Mouse (Mus musculus): Measurements from ENCODE around the gene Tmem178. TPM values are rescaled to one million over a fixed set of nuclear protein-coding genes. Genes with fewer than 3 reads are reported as not detected.

Gene Tmem178
- total and polyA plus RNA-seq, 2 experiments from 2014 or later, result 20.1 to 26.5 TPM

DNA sequence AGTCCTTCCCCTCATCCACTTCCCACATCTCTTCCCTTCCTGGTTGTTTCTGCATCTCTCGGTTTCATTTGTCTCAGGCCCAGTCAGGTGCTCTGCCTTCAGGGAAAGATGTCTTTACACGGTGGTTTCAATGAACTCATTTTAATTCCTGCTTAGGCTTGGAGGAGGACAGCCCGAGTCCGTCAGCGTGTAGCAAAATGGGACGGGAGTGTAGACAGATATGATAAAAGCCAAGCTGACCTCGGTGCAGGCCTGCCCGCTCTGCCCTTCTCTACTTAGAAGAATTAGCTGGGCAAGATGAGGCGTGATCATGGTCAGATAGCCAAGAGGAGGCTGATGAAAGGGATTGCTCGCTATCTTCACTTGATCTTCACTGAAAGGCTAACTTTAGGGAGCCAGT, 26.3 kb downstream of the Tmem178 start:
- H3K36me3 ChIP-seq (ENCODE audit: insufficient read depth, low read length), result no peaks in the 10 kb centered on the region
- H3K9me3 ChIP-seq (ENCODE audit: low read length), result no peaks in the 10 kb centered on the region
- WGBS, result 51% methylated on average over 10 of the region's 10 CpGs
- no peak overlapping the region for H3K27ac ChIP-seq (ENCODE audit: low read depth, low read length)
- H3K4me2 ChIP-seq (ENCODE audit: low read depth, low read length, poor library complexity, severe bottlenecking), result no peak overlapping the region
- TF ChIP-seq CTCF (IDR thresholded peaks at IDR 0.05), result no peak
- H3K4me3 ChIP-seq (ENCODE audit: low read depth, low read length), result no peak overlapping the region
- no peaks in the 10 kb centered on the region for H3K27me3 ChIP-seq (ENCODE audit: insufficient read depth, low read length)
- H3K9ac ChIP-seq (replicated peaks; ENCODE audit: low read length, poor library complexity, severe bottlenecking), result no peak overlapping the region
- peaks cover 2% of the 10 kb centered on the region; the same call in 1 of the 2 replicates for H3K4me1 ChIP-seq (ENCODE audit: insufficient read depth, low read length)
- no peak for DNase-seq (ENCODE audit: low spot score)
- ATAC-seq (ENCODE audit: low FRiP score), result no peak

DNA sequence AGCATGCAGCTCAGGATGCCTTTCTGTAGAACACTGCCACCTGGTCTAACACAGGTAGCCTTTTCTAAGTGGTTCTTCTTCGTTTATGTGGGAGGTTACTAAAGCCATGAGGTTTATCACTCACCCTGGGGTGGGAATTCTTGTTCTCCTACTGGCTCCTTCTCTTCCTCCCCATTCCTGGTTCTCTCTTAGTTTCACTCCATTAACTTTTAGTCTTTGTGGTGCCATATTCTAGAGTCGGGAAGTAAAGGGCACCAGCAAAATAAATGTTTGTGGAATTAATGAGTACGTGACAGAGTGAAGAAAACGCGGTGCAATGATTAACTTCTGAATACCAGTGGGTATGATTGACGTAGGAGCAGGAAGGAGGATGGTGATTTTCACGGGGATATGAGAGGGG, 28.5 kb downstream of the Tmem178 start:
- 90% methylated on average over 7 of the region's 7 CpGs for WGBS
- peaks cover 2% of the 10 kb centered on the region; the same call in 1 of the 2 replicates for H3K4me1 ChIP-seq (ENCODE audit: insufficient read depth, low read length)
- DNase-seq (ENCODE audit: low spot score), result no peak
- no peak overlapping the region for H3K27ac ChIP-seq (ENCODE audit: low read depth, low read length)
- no peaks in the 10 kb centered on the region for H3K36me3 ChIP-seq (ENCODE audit: insufficient read depth, low read length)
- H3K4me3 ChIP-seq (ENCODE audit: low read depth, low read length), result no peak overlapping the region
- no peak overlapping the region for H3K4me2 ChIP-seq (ENCODE audit: low read depth, low read length, poor library complexity, severe bottlenecking)
- no peaks in the 10 kb centered on the region for H3K27me3 ChIP-seq (ENCODE audit: insufficient read depth, low read length)
- no peaks in the 10 kb centered on the region for H3K9me3 ChIP-seq (ENCODE audit: low read length)
- no peak for ATAC-seq (ENCODE audit: low FRiP score)
- no peak for TF ChIP-seq CTCF (IDR thresholded peaks at IDR 0.05)
- H3K9ac ChIP-seq (replicated peaks; ENCODE audit: low read length, poor library complexity, severe bottlenecking), result no peak overlapping the region

DNA sequence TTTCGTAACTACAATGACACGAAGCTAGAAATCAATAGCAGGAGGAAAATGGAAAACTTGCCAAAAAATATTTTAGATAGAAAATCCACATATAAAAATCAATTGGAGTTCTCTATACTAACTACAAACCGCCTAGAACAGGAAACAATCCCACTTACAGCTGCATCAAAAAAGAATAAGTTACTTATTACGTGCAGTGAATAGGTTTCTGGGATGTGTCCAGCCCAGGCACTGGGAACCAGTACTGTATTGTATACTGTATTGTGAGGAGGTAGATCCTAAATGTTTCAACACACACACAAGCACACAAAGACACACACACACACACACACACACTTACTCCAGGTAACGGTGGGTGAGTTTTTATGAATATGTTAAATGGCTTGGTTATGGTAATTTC, 32.8 kb downstream of the Tmem178 start:
- Histone ChIP-seq H3K4me1 (ENCODE audit: insufficient read depth, low read length) (no peaks in the 10 kb centered on the region), H3K4me2 (ENCODE audit: low read depth, low read length, poor library complexity, severe bottlenecking) (no peak overlapping the region), H3K27me3 (ENCODE audit: insufficient read depth, low read length) (no peaks in the 10 kb centered on the region), H3K9me3 (ENCODE audit: low read length) (no peaks in the 10 kb centered on the region), H3K27ac (ENCODE audit: low read depth, low read length) (no peak overlapping the region), H3K36me3 (ENCODE audit: insufficient read depth, low read length) (no peaks in the 10 kb centered on the region), H3K9ac (replicated peaks; ENCODE audit: low read length, poor library complexity, severe bottlenecking) (no peak overlapping the region), H3K4me3 (ENCODE audit: low read depth, low read length) (no peak overlapping the region)
- no peak for TF ChIP-seq CTCF (IDR thresholded peaks at IDR 0.05)
- ATAC-seq (ENCODE audit: low FRiP score) (no peak), DNase-seq (ENCODE audit: low spot score) (no peak)
- WGBS, result 82% methylated on average over 5 of the region's 5 CpGs

DNA sequence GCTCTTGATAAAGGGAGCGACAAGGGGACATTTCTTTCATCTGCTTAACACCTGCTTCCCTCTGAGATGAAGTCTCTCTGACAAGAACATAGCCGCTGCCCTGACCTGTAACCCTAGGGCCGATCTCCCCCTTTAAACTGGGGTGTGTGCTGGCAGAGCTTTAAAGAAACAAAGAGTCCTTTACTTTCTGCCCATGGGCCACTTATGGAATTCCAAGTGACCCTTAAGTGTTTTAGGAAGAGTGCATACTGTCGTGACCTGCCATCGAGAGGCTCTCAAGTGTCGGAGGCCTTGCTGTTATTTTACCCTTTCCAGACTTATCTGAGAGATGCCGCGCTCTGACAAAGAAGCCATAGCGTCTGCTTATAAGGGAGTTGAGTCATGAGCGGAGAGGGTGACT, 35.7 kb downstream of the Tmem178 start:
- Histone ChIP-seq H3K9me3 (ENCODE audit: low read length) (no peaks in the 10 kb centered on the region), H3K4me2 (ENCODE audit: low read depth, low read length, poor library complexity, severe bottlenecking) (no peak overlapping the region), H3K27me3 (ENCODE audit: insufficient read depth, low read length) (no peaks in the 10 kb centered on the region), H3K9ac (replicated peaks; ENCODE audit: low read length, poor library complexity, severe bottlenecking) (no peak overlapping the region), H3K27ac (ENCODE audit: low read depth, low read length) (no peak overlapping the region), H3K4me1 (ENCODE audit: insufficient read depth, low read length) (no peaks in the 10 kb centered on the region), H3K36me3 (ENCODE audit: insufficient read depth, low read length) (no peaks in the 10 kb centered on the region), H3K4me3 (ENCODE audit: low read depth, low read length) (no peak overlapping the region)
- no peak for DNase-seq (ENCODE audit: low spot score)
- no peak for TF ChIP-seq CTCF (IDR thresholded peaks at IDR 0.05)
- ATAC-seq (ENCODE audit: low FRiP score), result no peak
- 89% methylated on average over 10 of the region's 10 CpGs for WGBS

DNA sequence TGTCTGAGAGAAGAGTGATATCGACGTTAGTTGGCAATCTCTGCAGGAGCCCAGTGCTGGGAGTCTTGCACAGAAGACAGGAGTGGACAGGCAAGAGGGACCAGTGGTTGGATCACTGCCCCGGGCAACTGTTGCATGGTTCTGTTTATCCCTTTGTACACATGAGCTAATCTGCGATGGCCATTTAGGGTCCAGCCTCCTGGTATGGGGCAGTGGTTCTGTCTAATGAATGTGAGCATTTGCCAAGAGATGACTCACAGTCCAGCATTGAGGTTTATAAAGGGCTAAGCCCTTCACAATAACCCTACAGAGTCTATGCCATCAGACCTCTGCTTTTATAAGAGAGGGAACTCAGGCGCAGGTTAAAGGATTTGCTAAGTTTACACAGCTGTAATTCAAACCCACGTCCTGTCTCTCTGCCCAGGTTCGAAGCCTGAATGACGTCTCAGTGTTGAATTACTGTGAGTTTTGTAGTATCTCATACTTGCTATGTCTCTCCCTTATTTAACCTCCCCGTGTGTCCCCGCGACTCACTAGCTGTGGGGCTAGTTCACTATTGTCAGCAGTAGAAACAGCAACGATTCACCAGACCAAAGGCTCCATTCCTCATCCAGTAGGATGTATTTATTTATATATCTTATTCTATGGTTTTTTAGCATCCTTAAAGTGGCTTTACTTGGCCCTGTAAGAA, 37.4 kb downstream of the Tmem178 start:
- DNase-seq (ENCODE audit: low spot score) (peak; percentile 53), ATAC-seq (ENCODE audit: low FRiP score) (peak; percentile 47; the same call in 1 of the 2 replicates)
- no peak overlapping the region for H3K9ac ChIP-seq (replicated peaks; ENCODE audit: low read length, poor library complexity, severe bottlenecking)
- no peaks in the 10 kb centered on the region for H3K9me3 ChIP-seq (ENCODE audit: low read length)
- H3K4me1 ChIP-seq (ENCODE audit: insufficient read depth, low read length), result no peaks in the 10 kb centered on the region
- H3K36me3 ChIP-seq (ENCODE audit: insufficient read depth, low read length), result no peaks in the 10 kb centered on the region
- no peaks in the 10 kb centered on the region for H3K27me3 ChIP-seq (ENCODE audit: insufficient read depth, low read length)
- H3K27ac ChIP-seq (ENCODE audit: low read depth, low read length), result peak overlapping the region; percentile 55; the same call in 1 of the 2 replicates
- H3K4me3 ChIP-seq (ENCODE audit: low read depth, low read length), result no peak overlapping the region
- WGBS, result 46% methylated on average over 12 of the region's 12 CpGs
- no peak for TF ChIP-seq CTCF (IDR thresholded peaks at IDR 0.05)
- H3K4me2 ChIP-seq (ENCODE audit: low read depth, low read length, poor library complexity, severe bottlenecking), result no peak overlapping the region; the same call in 1 of the 2 replicates

DNA sequence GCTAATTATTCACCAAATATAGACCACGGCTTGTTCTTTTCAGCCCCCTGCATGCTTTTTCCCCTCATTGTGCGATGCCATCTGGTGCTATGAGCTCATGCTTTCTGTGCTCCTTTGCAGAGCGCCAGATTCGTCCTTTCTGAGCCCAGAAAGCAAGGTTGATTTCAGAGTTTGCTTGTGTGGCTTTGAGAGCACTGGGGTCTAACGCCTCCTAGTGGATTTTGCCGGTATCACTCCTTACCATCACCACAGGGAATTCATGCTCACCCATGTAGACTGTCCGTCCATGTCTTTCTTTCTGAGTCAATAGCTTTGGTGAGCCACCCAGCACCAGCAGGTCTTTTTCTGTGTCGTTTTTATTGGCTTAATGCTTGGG, 38.0 kb downstream of the Tmem178 start:
- Histone ChIP-seq H3K9ac (replicated peaks; ENCODE audit: low read length, poor library complexity, severe bottlenecking) (0 out of 2 replicates have a peak overlapping the region, but pooled peaks have one; percentile 29), H3K9me3 (ENCODE audit: low read length) (no peaks in the 10 kb centered on the region), H3K4me1 (ENCODE audit: insufficient read depth, low read length) (no peaks in the 10 kb centered on the region), H3K36me3 (ENCODE audit: insufficient read depth, low read length) (no peaks in the 10 kb centered on the region), H3K27ac (ENCODE audit: low read depth, low read length) (peak overlapping the region; percentile 55; the same call in 1 of the 2 replicates), H3K4me2 (ENCODE audit: low read depth, low read length, poor library complexity, severe bottlenecking) (no peak overlapping the region; the same call in 1 of the 2 replicates), H3K27me3 (ENCODE audit: insufficient read depth, low read length) (no peaks in the 10 kb centered on the region), H3K4me3 (ENCODE audit: low read depth, low read length) (no peak overlapping the region)
- ATAC-seq (ENCODE audit: low FRiP score) (peak; percentile 88), DNase-seq (ENCODE audit: low spot score) (peak; percentile 95)
- WGBS, result 5% methylated on average over 8 of the region's 8 CpGs
- peak; percentile 95 for TF ChIP-seq CTCF (IDR thresholded peaks at IDR 0.05)

Measured in midbrain, postnatal 0 days (tissue).